7 mouse cellular contexts compared by ENCODE assay signal in genomic region chr7:24399256-24400081, GRCm38 (mm10). TPM values are rescaled to one million over a fixed set of nuclear protein-coding genes. Genes with fewer than 3 reads are reported as not detected.
DNase-seq lines count a peak whose midpoint lies in the region; ATAC-seq lines count a peak whose summit lies in the region.

Smg9 (plus strand) TSS chr7:24399619.

- intact Hi-C loops in left cerebral cortex, postnatal 25 days (cut with DNase I) = no loop called here

- DNase-seq in adrenal gland, adult 18-20 months (ENCODE audit: low spot score in 2 of 2) = peak; percentile 90 to 93
- peak; percentile 99 for DNase-seq in embryo, embryonic 11 days
- DNase-seq in gastrocnemius, postnatal 25 days = peak; percentile 97
- peak; percentile 96 to 98 for DNase-seq in left cerebral cortex, postnatal 25 days (ENCODE audit: low spot score in 2 of 2)
- peak; percentile 99 for DNase-seq in midbrain, embryonic 10.5 days (ENCODE audit: low spot score)
- peak; percentile 95 for DNase-seq in right cerebral cortex, postnatal 4 days

- 4% methylated on average over 66 of the region's 66 CpGs for WGBS in intestine, embryonic 15.5 days
- 2% methylated on average over 66 of the region's 66 CpGs for WGBS in midbrain, embryonic 10.5 days

- peak within 1 kb of the TSS; percentile 62 for H3K4me3 ChIP-seq in intestine, embryonic 15.5 days (replicated peaks)
- peak within 1 kb of the TSS; percentile 66 for H3K4me3 ChIP-seq in midbrain, embryonic 10.5 days

- H3K4me2 ChIP-seq in intestine, embryonic 15.5 days (replicated peaks) = peak within 1 kb of the TSS; percentile 66

- no peaks in the 10 kb centered on the region for H3K9me3 ChIP-seq in intestine, embryonic 15.5 days
- peaks cover 10% of the 10 kb centered on the region for H3K9me3 ChIP-seq in midbrain, embryonic 10.5 days (replicated peaks)

- no peaks in the 10 kb centered on the region for H3K27me3 ChIP-seq in intestine, embryonic 15.5 days (replicated peaks)
- H3K27me3 ChIP-seq in midbrain, embryonic 10.5 days (ENCODE audit: low read depth, poor library complexity, severe bottlenecking) = no peaks in the 10 kb centered on the region

- H3K4me1 ChIP-seq in intestine, embryonic 15.5 days (replicated peaks) = 0 out of 2 replicates have a peak, but pooled peaks cover 11% of the 10 kb centered on the region
- peaks cover 20% of the 10 kb centered on the region for H3K4me1 ChIP-seq in midbrain, embryonic 10.5 days

- H3K27ac ChIP-seq in intestine, embryonic 15.5 days = peak within 1 kb of the TSS; percentile 97
- peak within 1 kb of the TSS; percentile 93 for H3K27ac ChIP-seq in midbrain, embryonic 10.5 days (replicated peaks)

- H3K9ac ChIP-seq in intestine, embryonic 15.5 days = peak within 1 kb of the TSS; percentile 67

- peaks cover 7% of the 10 kb centered on the region; the same call in 1 of the 2 replicates for H3K36me3 ChIP-seq in intestine, embryonic 15.5 days
- peaks cover 36% of the 10 kb centered on the region for H3K36me3 ChIP-seq in midbrain, embryonic 10.5 days

- peak; percentile 97 for ATAC-seq in intestine, embryonic 15.5 days

RNA-seq across cellular contexts. Expression of gene Smg9, which starts in this region (rescaled TPM):
- 10 to 100 TPM; 17.7 to 20.1 TPM for total RNA-seq in adrenal gland, adult 18-20 months (2021)
- total RNA-seq in gastrocnemius, postnatal 25 days (2021) = 10 to 100 TPM in 1 of 2 experiments, 1 to 10 TPM in 1; 8.2 to 11.0 TPM
- 19.6 and 21.8 TPM in 2 replicates for polyA plus RNA-seq in intestine, embryonic 15.5 days (2015; fragmentation: Nextera tagmentation; extraction: Ambion mirVana)
- 10 to 100 TPM; 38.1 to 40.2 TPM for total RNA-seq in left cerebral cortex, postnatal 25 days (2021)
- 29.0 and 34.1 TPM in 2 replicates for polyA plus RNA-seq in midbrain, embryonic 10.5 days (2016; fragmentation: Nextera tagmentation; extraction: Ambion mirVana)

Comparison
In these comparisons a context has a peak if more than half of its experiments do, and no peak if none do; other contexts are left out.
1. Peak in every context shown above with its lines: DNase-seq, ATAC-seq, H3K4me3 ChIP-seq and H3K27ac ChIP-seq.